Mouse (Mus musculus) CD8-positive naive resting alpha-beta T cell, adult 2 months (primary cell): ENCODE measurements around the gene D130043K22Rik.
A peak's percentile ranks its signal among the peaks of the same experiment; 100 is the strongest.

Experiments
- DNase-seq, 2 experiments: peaks; one replicate each; pipeline ENCODE4 v3.0.0; 2022; ENCODE audit warnings: low read depth in 2 of 2, low spot score in 2 of 2

Gene D130043K22Rik

GRCm38 (mm10) chr13:24892516-24892915, 47.6 kb downstream of the D130043K22Rik start:
- DNase-seq: no peak

GRCm38 (mm10) chr13:24893880-24894279, 48.9 kb downstream of the D130043K22Rik start:
- DNase-seq: no peak

- DNase-seq: no peak
These were observed 57.0 kb downstream of the D130043K22Rik start for GRCm38 (mm10) chr13:24901916-24902315.

GRCm38 (mm10) chr13:24903412-24903811, 58.5 kb downstream of the D130043K22Rik start:
- DNase-seq: no peak

GRCm38 (mm10) chr13:24905422-24905821, 60.5 kb downstream of the D130043K22Rik start:
- DNase-seq: no peak

- no peak for DNase-seq
These were observed 62.1 kb downstream of the D130043K22Rik start for GRCm38 (mm10) chr13:24906831-24907570.

- no peak for DNase-seq
These were observed 64.2 kb downstream of the D130043K22Rik start for GRCm38 (mm10) chr13:24909112-24909511.

GRCm38 (mm10) chr13:24913576-24913975, 68.6 kb downstream of the D130043K22Rik start:
- no peak for DNase-seq

GRCm38 (mm10) chr13:24914915-24915314, 70.0 kb downstream of the D130043K22Rik start:
- no peak for DNase-seq

GRCm38 (mm10) chr13:24915831-24916230, 70.9 kb downstream of the D130043K22Rik start:
- DNase-seq: no peak

- DNase-seq: peak; percentile 59 to 62
These were observed 75.5 kb downstream of the D130043K22Rik start for GRCm38 (mm10) chr13:24920333-24920977.

GRCm38 (mm10) chr13:24921281-24921680, 76.3 kb downstream of the D130043K22Rik start:
- peak; percentile 58 to 69 for DNase-seq

- DNase-seq: no peak
These were observed 79.1 kb downstream of the D130043K22Rik start for GRCm38 (mm10) chr13:24923991-24924390.

GRCm38 (mm10) chr13:24930591-24930990, 85.7 kb downstream of the D130043K22Rik start:
- DNase-seq: no peak

GRCm38 (mm10) chr13:24933199-24933598, 88.3 kb downstream of the D130043K22Rik start:
- DNase-seq: no peak

GRCm38 (mm10) chr13:24936772-24937107, 91.8 kb downstream of the D130043K22Rik start:
- DNase-seq: no peak

GRCm38 (mm10) chr13:24937108-24937838, 92.3 kb downstream of the D130043K22Rik start, which contains the start of gene Aldh5a1:
TSS of gene Aldh5a1 (minus strand) at chr13:24937661.
- DNase-seq: peak; percentile 33 to 59

GRCm38 (mm10) chr13:24937839-24938166, 92.9 kb downstream of the D130043K22Rik start:
- no peak for DNase-seq

- DNase-seq: peak; percentile 56 to 59
These were observed 93.7 kb downstream of the D130043K22Rik start for GRCm38 (mm10) chr13:24938683-24939082.

- no peak for DNase-seq
These were observed 94.5 kb downstream of the D130043K22Rik start for GRCm38 (mm10) chr13:24939472-24939871.

GRCm38 (mm10) chr13:24942512-24943282, 97.8 kb downstream of the D130043K22Rik start, which contains the start of gene Gpld1:
TSS of gene Gpld1 (plus strand) at chr13:24943152.
- DNase-seq: no peak
